Mouse (Mus musculus) CH12.LX (cell line): ENCODE data around the gene Plk1.

Source experiments
- CTCF ChIP-seq, 2 experiments: IDR thresholded peaks in 1 of 2; conservative IDR thresholded peaks in 1 of 2; 2 replicates each; pipeline ENCODE4 v1.5.1; 2011 to 2012; ENCODE audit warnings: low read depth in 2 of 2, low read length in 2 of 2, improper control_type of control experiment in 1 of 2, inconsistent platforms in 1 of 2, mild to moderate bottlenecking in 1 of 2, moderate library complexity in 1 of 2
- MAX ChIP-seq: IDR thresholded peaks from 2 replicates; pipeline ENCODE4 v1.6.1; 2011; ENCODE audit warnings: low read length, improper control_type of control experiment
- NELFE ChIP-seq: IDR thresholded peaks from 2 replicates; pipeline ENCODE4 v1.6.1; 2011; ENCODE audit warnings: low read depth, low read length, improper control_type of control experiment
- NRF1 ChIP-seq: IDR thresholded peaks from 2 replicates; pipeline ENCODE4 v1.6.1; 2014; ENCODE audit warnings: low read depth, mild to moderate bottlenecking, inconsistent platforms, low read length, improper control_type of control experiment, moderate library complexity
- POLR2A ChIP-seq: IDR thresholded peaks from 2 replicates; pipeline ENCODE4 v1.6.1; 2011; ENCODE audit warnings: low read depth, mild to moderate bottlenecking, improper control_type of control experiment, low read length
- RAD21 ChIP-seq: IDR thresholded peaks from 2 replicates; pipeline ENCODE4 v1.6.1; 2011; ENCODE audit warnings: low read depth, mild to moderate bottlenecking, low read length, improper control_type of control experiment, moderate library complexity
- UBTF ChIP-seq: IDR thresholded peaks from 2 replicates; pipeline ENCODE4 v1.6.1; 2012; ENCODE audit warnings: low read depth, mild to moderate bottlenecking, inconsistent platforms, low read length, improper control_type of control experiment, moderate library complexity

- TF ChIP-seq NRF1 (no peak), UBTF (no peak), POLR2A (no peak), RAD21 (no peak), CTCF (conservative IDR thresholded peaks at IDR 0.05 in 1 of 2, IDR thresholded peaks at IDR 0.05 in 1 of 2; ENCODE audit: low read depth in 2 of 2, low read length in 2 of 2) (no peak), MAX (no peak), NELFE (no peak)
Measured at GRCm38 (mm10) chr7:122193919-122194318, 34.7 kb downstream of the Plk1 start.
